Mouse (Mus musculus) ES-E14 (cell line): Measurements from ENCODE around the gene Eps8l3.

Source experiments
- CHD2 ChIP-seq: IDR thresholded peaks from 2 replicates; pipeline ENCODE4 v1.6.1; 2014; ENCODE audit warnings: mild to moderate bottlenecking, low read depth, low read length, inconsistent platforms
- HCFC1 ChIP-seq: IDR thresholded peaks from 2 replicates; pipeline ENCODE4 v1.6.1; 2012; ENCODE audit warnings: low read length, inconsistent platforms, borderline replicate concordance; ENCODE audit not compliant: insufficient read depth
- ZC3H11A ChIP-seq: IDR thresholded peaks from 2 replicates; pipeline ENCODE4 v1.6.1; 2012; ENCODE audit warnings: low read depth, mild to moderate bottlenecking, inconsistent platforms, low read length, borderline replicate concordance

GRCm38 (mm10) chr3:107877747-107878736 lies 1.0 kb downstream of the Eps8l3 start:
- TF ChIP-seq CHD2 (no peak), ZC3H11A (no peak), HCFC1 (no peak)
